Mouse (Mus musculus) T-helper 17 cell (primary cell): ENCODE results near the gene March4.

ENCODE experiments used
- in situ Hi-C, 2 experiments: fragments of 300-600 bp; cut with MboI, MseI; formaldehyde crosslinking; loops; 1 replicate in 1 of 2; 2 replicates in 1 of 2; pipeline ENCODE4 v1.15.1; 2025; ENCODE audit warnings: high pct_unique_total_duplicates in 2 of 2

The March4 gene

GRCm38 (mm10) chr1:72400616-72401015 is 136.1 kb downstream of the March4 start:
- in situ Hi-C loops: no loop called here

DNA sequence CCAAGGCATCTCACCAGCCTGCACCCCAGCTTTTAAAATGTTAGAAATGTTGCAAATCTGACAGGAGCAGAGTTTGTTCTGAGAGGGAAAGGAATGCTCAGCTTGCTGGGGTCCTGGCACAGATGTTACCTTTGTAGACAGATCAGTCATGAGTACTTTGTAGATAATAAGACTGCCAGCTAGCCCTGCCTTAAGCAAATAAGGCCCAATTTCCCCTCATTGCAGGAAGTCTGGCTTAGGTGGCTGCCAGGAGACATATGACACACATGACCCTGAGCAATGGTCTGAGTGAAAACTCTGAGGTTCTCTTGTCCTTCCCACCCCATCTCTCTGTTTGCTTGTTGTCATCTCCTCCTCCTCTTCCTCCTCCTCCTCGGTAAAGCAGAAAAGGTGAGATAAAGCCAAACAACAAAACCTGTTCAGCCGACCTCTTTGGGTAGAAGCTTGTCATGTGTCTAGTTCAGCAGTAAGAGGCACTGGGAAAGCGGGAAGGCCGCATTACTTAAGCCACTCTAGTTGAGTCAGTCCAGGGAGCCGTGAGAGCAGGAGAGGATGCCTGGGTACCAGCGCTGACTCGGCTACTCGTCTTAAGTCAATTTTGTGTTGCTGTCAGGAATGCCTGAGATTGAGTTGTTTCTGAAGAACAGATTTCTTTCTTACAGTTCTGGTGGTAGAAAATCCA is 136.9 kb downstream of the March4 start:
- in situ Hi-C loops: no loop called here

DNA sequence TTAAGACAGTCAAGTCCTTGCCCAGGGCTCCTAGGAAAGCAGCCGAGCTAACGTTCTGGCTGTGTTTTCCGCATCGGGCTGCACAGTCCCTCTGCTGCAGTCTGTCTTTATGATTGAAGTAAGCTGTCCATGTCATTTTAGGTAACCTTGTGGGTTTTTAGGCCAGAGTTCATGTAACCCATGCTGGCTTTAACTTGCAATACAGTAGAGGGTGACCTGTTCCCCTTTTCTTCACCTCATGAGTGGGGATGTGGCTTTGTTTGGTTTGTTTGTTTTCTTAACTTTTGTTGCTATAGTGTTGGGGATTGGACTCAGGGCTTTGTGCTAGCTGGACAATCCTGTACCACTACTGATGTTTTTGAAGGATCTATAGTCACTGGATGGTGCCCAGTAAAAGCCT is 146.3 kb downstream of the March4 start:
- in situ Hi-C loops: no loop called here

DNA sequence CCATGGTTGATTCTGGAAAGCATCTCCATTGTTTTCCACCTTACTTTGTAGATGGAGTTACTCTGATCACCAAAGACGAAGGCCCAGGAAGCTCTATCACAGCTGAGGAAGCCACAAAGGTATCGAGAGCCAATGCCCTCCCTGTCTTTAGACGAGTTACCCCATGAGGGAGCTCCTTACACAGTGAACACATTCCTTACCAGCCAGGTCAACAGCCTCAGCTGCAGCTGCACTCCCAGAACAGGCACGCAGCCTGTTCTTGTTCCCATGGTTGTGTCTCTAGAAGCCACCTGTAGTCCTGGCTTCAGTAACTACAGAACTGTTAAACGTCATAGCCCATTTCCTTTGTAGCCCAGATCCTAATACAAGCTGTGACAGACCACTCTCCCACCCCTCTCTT is 153.1 kb downstream of the March4 start:
- in situ Hi-C loops: no loop called here

GRCm38 (mm10) chr1:72383056-72383455 is 153.7 kb downstream of the March4 start:
- in situ Hi-C loops: no loop called here

GRCm38 (mm10) chr1:72380544-72380943 is 156.2 kb downstream of the March4 start:
- in situ Hi-C loops: no loop called here

DNA sequence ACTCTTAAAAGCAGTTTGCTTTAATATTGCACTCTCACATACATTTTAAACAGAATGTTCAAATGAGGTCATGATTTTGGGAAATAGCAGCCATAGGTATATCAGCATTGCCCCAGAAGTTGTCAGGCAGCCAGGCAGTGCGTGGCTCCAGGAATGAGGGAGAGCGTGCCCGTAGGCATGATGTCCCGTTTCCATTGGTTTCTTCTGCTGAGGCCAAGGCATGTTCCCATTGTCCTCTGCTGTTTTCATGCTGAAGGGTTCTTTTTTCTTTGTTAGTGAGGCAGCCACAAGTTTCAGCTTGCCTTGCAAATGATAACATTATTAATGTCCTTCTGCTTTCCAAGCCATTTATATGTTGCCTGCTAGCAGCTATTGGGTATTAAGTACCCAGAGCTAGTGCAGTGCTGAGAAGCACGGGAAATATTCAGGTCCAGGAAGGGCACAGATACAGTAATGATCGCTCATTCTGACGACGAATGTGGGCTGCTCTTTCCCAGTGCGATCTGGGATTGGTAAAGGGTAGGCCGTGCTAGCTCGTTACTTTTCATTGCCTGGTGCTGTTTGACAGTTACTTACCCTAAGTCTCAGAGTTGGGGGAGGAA is 156.9 kb downstream of the March4 start:
- in situ Hi-C loops: no loop called here

GRCm38 (mm10) chr1:72378151-72378550 is 158.6 kb downstream of the March4 start:
- in situ Hi-C loops: no loop called here
